Mouse (Mus musculus) forebrain, embryonic 12.5 days (tissue): ENCODE results near the gene Pus3. TPM values are rescaled to one million over a fixed set of nuclear protein-coding genes. Genes with fewer than 3 reads are reported as not detected.

ENCODE experiments used
- ATAC-seq: fragments of 200-750 bp; cut with Nextera tagmentation; 2 replicates; pipeline ENCODE4 v1.8.0; 2017; ENCODE audit warnings: moderate TSS enrichment; ENCODE audit not compliant: low FRiP score
- H3K27ac ChIP-seq: fragments of 300-500 bp; sonication (generic); 2 replicates; pipeline ENCODE4 v1.5.1; 2016; ENCODE audit warnings: mild to moderate bottlenecking
- H3K27me3 ChIP-seq: fragments of 300-500 bp; sonication (generic); 2 replicates; pipeline ENCODE4 v1.6.1; 2016; ENCODE audit warnings: mild to moderate bottlenecking
- H3K36me3 ChIP-seq: fragments of 300-500 bp; sonication (generic); replicated peaks from 2 replicates; pipeline ENCODE4 v1.6.1; 2016; ENCODE audit warnings: mild to moderate bottlenecking
- H3K4me1 ChIP-seq: fragments of 300-500 bp; sonication (generic); 2 replicates; pipeline ENCODE4 v1.6.1; 2016
- H3K4me2 ChIP-seq: fragments of 300-500 bp; sonication (generic); 2 replicates; pipeline ENCODE4 v1.6.1; 2016; ENCODE audit warnings: mild to moderate bottlenecking, moderate library complexity
- H3K4me3 ChIP-seq: fragments of 300-500 bp; sonication (generic); replicated peaks from 2 replicates; pipeline ENCODE4 v1.5.1; 2016; ENCODE audit warnings: mild to moderate bottlenecking
- H3K9ac ChIP-seq: fragments of 300-500 bp; sonication (generic); 2 replicates; pipeline ENCODE4 v1.6.1; 2016; ENCODE audit warnings: mild to moderate bottlenecking
- H3K9me3 ChIP-seq: fragments of 300-500 bp; sonication (generic); 2 replicates; pipeline ENCODE4 v1.6.1; 2016
- WGBS: fragments of 180-500 bp; shearing (Covaris S2); methylation state at CpG from one replicate; pipeline ENCODE4 v1.1.7; 2016; 5-methylcytosine and 5-hydroxymethylcytosine counted together
- polyA plus RNA-seq: library from polyadenylated mRNA; unstranded; fragments of >200 nt; fragmentation: Nextera tagmentation; extraction: Ambion mirVana; gene quantifications from 2 replicates; pipeline ENCODE4 v1.2.1, GENCODE M21; 2016

The Pus3 gene
- polyA plus RNA-seq, 1 experiment from 2014 or later, result 19.3 TPM

- Histone ChIP-seq H3K9me3 (no peaks in the 10 kb centered on the region), H3K4me1 (peaks cover 3% of the 10 kb centered on the region), H3K4me3 (no peak overlapping the region), H3K36me3 (no peaks in the 10 kb centered on the region), H3K9ac (no peak overlapping the region), H3K27me3 (peaks cover 6% of the 10 kb centered on the region; the same call in 1 of the 2 replicates), H3K4me2 (no peak overlapping the region), H3K27ac (no peak overlapping the region)
- ATAC-seq, result no peak
- WGBS, result 25% methylated on average over 1 of the region's 1 CpGs
Observed at GRCm38 (mm10) chr9:35529796-35530195, 28.6 kb upstream of the Pus3 start.

DNA sequence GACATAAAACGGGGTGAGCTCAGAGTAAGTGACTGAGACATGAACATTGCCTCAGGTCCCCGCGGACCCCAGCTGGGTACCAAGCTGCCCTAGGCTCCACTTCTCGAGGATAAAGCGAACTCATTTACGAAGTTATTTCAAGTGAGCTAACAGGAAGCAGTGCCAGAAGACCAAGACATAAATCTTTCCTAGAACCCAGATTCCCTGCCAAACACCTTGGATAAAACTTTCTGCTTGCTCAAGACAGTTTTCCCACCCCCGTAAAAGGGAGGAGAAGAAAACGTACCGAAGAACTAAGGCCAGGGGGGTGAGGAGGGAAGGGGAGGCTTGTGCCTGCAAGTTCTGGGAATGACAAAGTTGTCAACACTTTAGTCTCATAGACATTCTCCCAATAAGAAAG lies 25.1 kb upstream of the Pus3 start:
- no peak overlapping the region for H3K9ac ChIP-seq
- 79% methylated on average over 9 of the region's 9 CpGs for WGBS
- no peaks in the 10 kb centered on the region for H3K36me3 ChIP-seq
- H3K4me1 ChIP-seq, result peaks cover 3% of the 10 kb centered on the region
- H3K4me2 ChIP-seq, result no peak overlapping the region
- peaks cover 6% of the 10 kb centered on the region; the same call in 1 of the 2 replicates for H3K27me3 ChIP-seq
- H3K9me3 ChIP-seq, result no peaks in the 10 kb centered on the region
- H3K4me3 ChIP-seq, result no peak overlapping the region
- H3K27ac ChIP-seq, result no peak overlapping the region
- no peak for ATAC-seq

- Histone ChIP-seq H3K4me3 (no peak overlapping the region), H3K4me2 (no peak overlapping the region), H3K27me3 (0 out of 2 replicates have a peak, but pooled peaks cover 3% of the 10 kb centered on the region), H3K9me3 (no peaks in the 10 kb centered on the region), H3K27ac (no peak overlapping the region), H3K36me3 (no peaks in the 10 kb centered on the region), H3K4me1 (no peaks in the 10 kb centered on the region), H3K9ac (no peak overlapping the region)
- peak; percentile 90 for ATAC-seq
- WGBS, result 8% methylated on average over 2 of the region's 2 CpGs
Observed at GRCm38 (mm10) chr9:35535110-35535509, 23.3 kb upstream of the Pus3 start.

DNA sequence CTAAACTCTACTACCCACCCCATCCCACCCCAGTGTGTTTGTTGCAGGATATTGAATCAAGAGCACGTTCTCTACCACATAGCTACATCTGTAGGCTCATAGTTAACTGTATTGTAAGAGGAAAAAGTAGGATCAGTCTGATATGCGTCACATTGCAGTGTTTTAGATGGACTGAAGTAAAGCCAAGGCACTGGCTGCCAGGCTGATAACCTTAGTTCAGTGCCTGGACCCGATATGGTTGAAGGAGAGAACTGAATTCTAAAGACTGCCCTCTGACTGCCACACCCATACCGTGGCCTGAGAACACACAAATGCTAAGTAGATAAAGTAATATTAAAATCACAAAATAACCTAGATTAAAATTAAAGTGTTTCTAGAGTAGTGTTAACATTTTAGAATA lies 22.5 kb upstream of the Pus3 start:
- H3K36me3 ChIP-seq, result 0 out of 2 replicates have a peak, but pooled peaks cover 2% of the 10 kb centered on the region
- H3K4me3 ChIP-seq, result no peak overlapping the region
- 0 out of 2 replicates have a peak, but pooled peaks cover 3% of the 10 kb centered on the region for H3K27me3 ChIP-seq
- WGBS, result 83% methylated on average over 4 of the region's 4 CpGs
- H3K27ac ChIP-seq, result no peak overlapping the region
- H3K9ac ChIP-seq, result no peak overlapping the region
- H3K4me1 ChIP-seq, result no peaks in the 10 kb centered on the region
- no peak overlapping the region for H3K4me2 ChIP-seq
- H3K9me3 ChIP-seq, result no peaks in the 10 kb centered on the region
- no peak for ATAC-seq

DNA sequence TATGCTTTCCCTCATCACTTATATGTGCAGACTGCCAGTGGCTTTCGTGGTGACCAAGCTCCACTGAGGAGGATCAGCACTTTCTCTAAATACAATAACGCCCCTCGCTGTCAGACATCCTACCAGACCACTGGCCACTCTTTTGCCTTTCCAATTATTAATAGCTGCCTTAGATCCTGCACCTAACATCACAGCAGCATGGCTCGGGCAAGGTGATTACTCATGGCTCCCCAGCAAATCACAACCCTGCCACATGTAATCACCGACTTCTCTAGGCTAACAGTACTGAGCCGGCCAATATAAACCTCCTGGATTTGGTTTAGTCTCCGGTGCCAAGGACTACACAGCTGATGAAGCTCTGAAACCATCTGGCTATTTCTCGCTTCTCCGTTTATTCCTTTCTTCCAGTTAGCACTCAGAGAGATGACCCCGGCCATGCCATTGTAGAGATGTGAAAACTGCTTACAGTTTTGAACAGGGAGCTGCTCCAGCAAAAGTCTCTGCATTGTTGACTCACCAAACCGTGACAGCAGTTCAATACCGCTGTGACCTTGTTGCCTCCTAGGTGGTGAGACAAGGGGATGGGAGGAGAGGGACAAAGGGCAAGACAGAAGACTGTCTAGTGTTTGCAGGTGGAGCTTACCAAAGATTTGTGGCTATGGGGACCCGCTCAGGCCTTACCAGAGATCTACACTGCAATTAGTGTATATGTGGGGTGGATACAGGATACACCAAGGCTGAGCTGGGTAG lies 19.2 kb upstream of the Pus3 start:
- Histone ChIP-seq H3K4me2 (no peak overlapping the region), H3K9me3 (no peaks in the 10 kb centered on the region), H3K9ac (no peak overlapping the region), H3K27ac (no peak overlapping the region), H3K4me3 (no peak overlapping the region), H3K27me3 (no peaks in the 10 kb centered on the region), H3K36me3 (0 out of 2 replicates have a peak, but pooled peaks cover 3% of the 10 kb centered on the region), H3K4me1 (no peaks in the 10 kb centered on the region)
- ATAC-seq, result no peak
- 83% methylated on average over 13 of the region's 13 CpGs for WGBS

DNA sequence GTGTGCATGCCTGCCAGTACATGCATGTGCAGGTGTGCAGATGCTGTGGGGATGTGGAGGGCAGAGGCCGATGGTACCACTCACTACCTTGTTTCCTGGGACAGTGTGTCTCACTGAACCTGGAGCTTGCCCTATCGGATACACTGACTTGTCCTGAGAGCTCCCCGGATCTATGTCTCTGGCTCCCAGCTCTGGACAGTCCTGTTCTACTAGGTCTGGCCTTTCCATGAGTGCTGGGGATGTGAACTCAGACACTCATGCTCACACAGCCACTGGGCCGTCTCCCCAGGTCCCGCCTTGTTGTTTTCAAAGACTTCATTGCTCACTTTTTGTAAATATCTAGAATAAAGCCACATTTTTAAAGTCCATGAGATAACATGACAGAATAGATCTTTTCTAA lies 17.4 kb upstream of the Pus3 start:
- H3K36me3 ChIP-seq, result 0 out of 2 replicates have a peak, but pooled peaks cover 3% of the 10 kb centered on the region
- H3K4me1 ChIP-seq, result no peaks in the 10 kb centered on the region
- H3K4me2 ChIP-seq, result no peak overlapping the region
- H3K9me3 ChIP-seq, result no peaks in the 10 kb centered on the region
- no peaks in the 10 kb centered on the region for H3K27me3 ChIP-seq
- H3K27ac ChIP-seq, result no peak overlapping the region
- WGBS, result 86% methylated on average over 5 of the region's 5 CpGs
- H3K4me3 ChIP-seq, result no peak overlapping the region
- H3K9ac ChIP-seq, result no peak overlapping the region
- no peak for ATAC-seq

- no peak overlapping the region for H3K4me3 ChIP-seq
- ATAC-seq, result peak; percentile 87
- H3K4me2 ChIP-seq, result no peak overlapping the region
- no peaks in the 10 kb centered on the region for H3K27me3 ChIP-seq
- no peaks in the 10 kb centered on the region for H3K9me3 ChIP-seq
- H3K27ac ChIP-seq, result no peak overlapping the region
- WGBS, result 8% methylated on average over 6 of the region's 6 CpGs
- 0 out of 2 replicates have a peak, but pooled peaks cover 5% of the 10 kb centered on the region for H3K36me3 ChIP-seq
- H3K4me1 ChIP-seq, result no peaks in the 10 kb centered on the region
- H3K9ac ChIP-seq, result no peak overlapping the region
Observed at GRCm38 (mm10) chr9:35541488-35541887, 16.9 kb upstream of the Pus3 start.

DNA sequence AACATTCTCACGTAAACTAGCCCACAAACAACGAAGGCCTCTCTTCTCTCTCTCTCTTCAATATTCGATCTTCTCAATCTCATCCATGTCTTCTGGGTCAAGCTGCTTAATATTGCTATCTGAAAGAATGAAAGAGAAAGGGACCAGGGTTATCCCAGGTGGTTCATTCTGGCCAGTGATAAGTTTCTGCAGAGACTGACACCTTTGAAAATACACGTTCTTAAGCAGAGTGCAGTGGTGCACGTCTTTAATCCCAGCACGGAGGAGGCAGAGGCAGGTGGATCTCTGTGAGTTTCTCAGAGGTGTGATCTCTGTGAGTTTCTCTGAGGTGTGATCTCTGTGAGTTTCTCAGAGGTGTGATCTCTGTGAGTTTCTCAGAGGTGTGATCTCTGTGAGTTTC lies 16.5 kb upstream of the Pus3 start:
- Histone ChIP-seq H3K4me3 (no peak overlapping the region), H3K9me3 (no peaks in the 10 kb centered on the region), H3K4me2 (no peak overlapping the region), H3K27ac (no peak overlapping the region), H3K27me3 (no peaks in the 10 kb centered on the region), H3K36me3 (0 out of 2 replicates have a peak, but pooled peaks cover 8% of the 10 kb centered on the region), H3K4me1 (no peaks in the 10 kb centered on the region), H3K9ac (no peak overlapping the region)
- 75% methylated on average over 6 of the region's 6 CpGs for WGBS
- no peak for ATAC-seq

GRCm38 (mm10) chr9:35543099-35543860 lies 15.1 kb upstream of the Pus3 start:
- Histone ChIP-seq H3K4me3 (no peak overlapping the region), H3K9ac (no peak overlapping the region), H3K36me3 (0 out of 2 replicates have a peak, but pooled peaks cover 8% of the 10 kb centered on the region), H3K9me3 (no peaks in the 10 kb centered on the region), H3K27me3 (no peaks in the 10 kb centered on the region), H3K4me1 (no peaks in the 10 kb centered on the region), H3K27ac (no peak overlapping the region), H3K4me2 (no peak overlapping the region)
- WGBS, result 87% methylated on average over 14 of the region's 14 CpGs
- ATAC-seq, result no peak

- Histone ChIP-seq H3K27ac (no peak overlapping the region), H3K4me1 (no peaks in the 10 kb centered on the region), H3K9me3 (no peaks in the 10 kb centered on the region), H3K4me2 (no peak overlapping the region), H3K36me3 (0 out of 2 replicates have a peak, but pooled peaks cover 8% of the 10 kb centered on the region), H3K27me3 (no peaks in the 10 kb centered on the region), H3K9ac (no peak overlapping the region), H3K4me3 (no peak overlapping the region)
- 76% methylated on average over 2 of the region's 2 CpGs for whole genome bisulfite sequencing
- ATAC-seq, result no peak
Observed at GRCm38 (mm10) chr9:35544666-35545065, 13.7 kb upstream of the Pus3 start.

DNA sequence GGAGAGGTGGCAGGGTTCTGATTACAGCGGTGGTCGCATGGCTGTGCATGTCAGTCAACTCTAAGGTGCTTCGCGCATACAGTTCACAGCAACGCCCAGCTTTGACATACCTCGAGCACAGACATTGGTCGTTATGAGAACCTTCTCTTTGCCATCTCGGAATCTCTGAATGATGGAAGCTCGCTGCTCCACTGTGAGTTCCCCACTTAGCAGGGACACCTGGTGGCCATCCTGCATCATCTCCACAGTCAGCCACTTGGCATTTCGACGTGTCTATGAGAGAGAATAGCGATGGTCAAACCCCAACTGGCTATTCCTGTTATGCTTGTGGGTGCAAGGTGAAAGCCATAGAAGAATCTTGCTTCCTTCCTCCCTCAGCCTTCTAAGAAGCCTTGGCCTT lies 12.7 kb upstream of the Pus3 start:
- H3K9ac ChIP-seq, result no peak overlapping the region
- H3K9me3 ChIP-seq, result no peaks in the 10 kb centered on the region
- no peak overlapping the region for H3K4me3 ChIP-seq
- no peak overlapping the region for H3K27ac ChIP-seq
- no peaks in the 10 kb centered on the region for H3K4me1 ChIP-seq
- H3K36me3 ChIP-seq, result 0 out of 2 replicates have a peak, but pooled peaks cover 7% of the 10 kb centered on the region
- no peak for ATAC-seq
- H3K4me2 ChIP-seq, result no peak overlapping the region
- WGBS, result 79% methylated on average over 12 of the region's 12 CpGs
- no peaks in the 10 kb centered on the region for H3K27me3 ChIP-seq

DNA sequence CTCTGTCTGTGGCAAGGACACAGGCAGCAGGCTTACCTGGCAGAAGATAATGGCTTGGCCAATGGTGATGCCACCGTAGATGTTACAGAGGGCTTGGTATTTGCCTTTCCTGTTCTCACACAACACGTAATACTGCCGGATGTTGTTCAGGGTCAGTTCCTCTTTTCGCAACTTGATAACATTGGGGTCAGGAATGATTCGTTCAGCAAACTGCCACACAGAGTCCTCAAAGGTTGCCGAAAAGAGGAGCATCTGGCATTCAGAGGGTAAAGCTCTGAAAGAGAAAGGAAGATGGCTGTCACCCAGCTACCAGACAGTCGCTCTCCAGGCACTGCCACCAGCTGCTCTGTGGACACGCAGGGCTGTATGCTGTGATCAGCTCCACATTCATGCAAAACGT lies 11.7 kb upstream of the Pus3 start:
- Histone ChIP-seq H3K9me3 (no peaks in the 10 kb centered on the region), H3K4me3 (no peak overlapping the region), H3K9ac (no peak overlapping the region), H3K27ac (no peak overlapping the region), H3K4me2 (no peak overlapping the region), H3K4me1 (no peaks in the 10 kb centered on the region), H3K27me3 (no peaks in the 10 kb centered on the region), H3K36me3 (0 out of 2 replicates have a peak, but pooled peaks cover 5% of the 10 kb centered on the region)
- WGBS, result 85% methylated on average over 9 of the region's 9 CpGs
- no peak for ATAC-seq
